Mouse (Mus musculus) liver, embryonic 14.5 days (tissue): ENCODE measurements around the gene Dusp15. TPM values are rescaled to one million over a fixed set of nuclear protein-coding genes. Genes with fewer than 3 reads are reported as not detected.

ENCODE experiments used
- ATAC-seq: fragments of 200-750 bp; cut with Nextera tagmentation; 2 replicates; pipeline ENCODE4 v1.8.0; 2017; ENCODE audit warnings: moderate number of reproducible peaks, mild to moderate bottlenecking, moderate library complexity; ENCODE audit not compliant: insufficient read depth
- DNase-seq, 3 experiments: peaks; one replicate each; pipeline ENCODE4 v3.0.0-alpha.2; 2012 to 2013; ENCODE audit warnings: low read depth in 3 of 3, low spot score in 3 of 3
- H3K27ac ChIP-seq: fragments of 300-500 bp; sonication (generic); 2 replicates; pipeline ENCODE4 v1.5.1; 2014; ENCODE audit warnings: moderate library complexity, mild to moderate bottlenecking, control low read depth, inconsistent platforms
- H3K27me3 ChIP-seq: fragments of 300-500 bp; sonication (generic); 2 replicates; pipeline ENCODE4 v1.6.1; 2014; ENCODE audit warnings: mild to moderate bottlenecking, low read length, moderate library complexity; ENCODE audit not compliant: control insufficient read depth, insufficient read depth
- H3K36me3 ChIP-seq: fragments of 300-500 bp; sonication (generic); replicated peaks from 2 replicates; pipeline ENCODE4 v1.6.1; 2014; ENCODE audit warnings: low read depth; ENCODE audit not compliant: control insufficient read depth, insufficient read depth
- H3K4me1 ChIP-seq, 2 experiments: fragments of 200-500 bp in 1 of 2; fragments of 300-500 bp in 1 of 2; sonication (generic) in 1 of 2; replicated peaks; 2 replicates each; pipeline ENCODE4 v1.6.1; 2012 to 2014; ENCODE audit warnings: antibody characterized with exemption in 1 of 2, inconsistent platforms in 1 of 2, low read length in 1 of 2; ENCODE audit not compliant: control insufficient read depth in 2 of 2, insufficient read depth in 2 of 2
- H3K4me2 ChIP-seq: fragments of 300-500 bp; sonication (generic); 2 replicates; pipeline ENCODE4 v1.6.1; 2014; ENCODE audit warnings: low read depth, mild to moderate bottlenecking, control low read depth, moderate library complexity
- H3K4me3 ChIP-seq, 2 experiments: fragments of 200-500 bp in 1 of 2; fragments of 300-500 bp in 1 of 2; sonication (generic) in 1 of 2; 2 replicates each; pipeline ENCODE4 v1.5.1; 2012 to 2014; ENCODE audit warnings: low read depth in 2 of 2, low read length in 2 of 2, mild to moderate bottlenecking in 2 of 2, control low read depth in 1 of 2, inconsistent platforms in 1 of 2, moderate library complexity in 1 of 2; ENCODE audit not compliant: insufficient read depth in 1 of 2
- H3K9ac ChIP-seq: fragments of 300-500 bp; sonication (generic); replicated peaks from 2 replicates; pipeline ENCODE4 v1.6.1; 2014; ENCODE audit warnings: mild to moderate bottlenecking, control low read depth, moderate library complexity
- H3K9me3 ChIP-seq: fragments of 300-500 bp; sonication (generic); 2 replicates; pipeline ENCODE4 v1.6.1; 2016; ENCODE audit warnings: low read length, mixed read lengths; ENCODE audit not compliant: control insufficient read depth
- CTCF ChIP-seq: IDR thresholded peaks from 2 replicates; pipeline ENCODE4 v1.5.1; 2016; ENCODE audit warnings: antibody characterized with exemption, low read depth, control low read depth
- EP300 ChIP-seq: IDR thresholded peaks from 2 replicates; pipeline ENCODE4 v1.6.1; 2016; ENCODE audit warnings: antibody characterized with exemption, low read depth
- WGBS: fragments of 180-500 bp; shearing (Covaris S2); extraction: QIAGEN DNeasy Blood & Tissue Kit; methylation state at CpG from one replicate; pipeline ENCODE4 v1.1.7; 2014; ENCODE audit not compliant: insufficient replicate concordance; 5-methylcytosine and 5-hydroxymethylcytosine counted together
- polyA plus RNA-seq, 2 experiments: library from polyadenylated mRNA; depleted of rRNA in 1 of 2; stranded (reverse) in 1 of 2; unstranded in 1 of 2; fragments of >200 nt; fragmentation: Nextera tagmentation in 1 of 2; extraction: Ambion mirVana in 1 of 2; gene quantifications; 2 replicates each; pipeline versions ENCODE4 v1.2.1 to v1.2.3; 2012 to 2014

Dusp15 gene
- polyA plus RNA-seq, 2 experiments: 0.02 TPM; not detected in 1

- no peaks in the 10 kb centered on the region for H3K9me3 ChIP-seq
- ATAC-seq: no peak
- no peak for DNase-seq
- peaks cover 7% of the 10 kb centered on the region for H3K27me3 ChIP-seq
- no peak overlapping the region for H3K4me3 ChIP-seq
- H3K36me3 ChIP-seq: no peaks in the 10 kb centered on the region
- TF ChIP-seq CTCF: no peak
- no peak for TF ChIP-seq EP300
- H3K4me1 ChIP-seq: no peaks in the 10 kb centered on the region
- H3K27ac ChIP-seq: no peak overlapping the region
- no peak overlapping the region for H3K9ac ChIP-seq
- 48% methylated on average over 4 of the region's 4 CpGs for WGBS
- H3K4me2 ChIP-seq: no peak overlapping the region
Observed at GRCm38 (mm10) chr2:152965555-152965954, 14.1 kb upstream of the Dusp15 start.

DNA sequence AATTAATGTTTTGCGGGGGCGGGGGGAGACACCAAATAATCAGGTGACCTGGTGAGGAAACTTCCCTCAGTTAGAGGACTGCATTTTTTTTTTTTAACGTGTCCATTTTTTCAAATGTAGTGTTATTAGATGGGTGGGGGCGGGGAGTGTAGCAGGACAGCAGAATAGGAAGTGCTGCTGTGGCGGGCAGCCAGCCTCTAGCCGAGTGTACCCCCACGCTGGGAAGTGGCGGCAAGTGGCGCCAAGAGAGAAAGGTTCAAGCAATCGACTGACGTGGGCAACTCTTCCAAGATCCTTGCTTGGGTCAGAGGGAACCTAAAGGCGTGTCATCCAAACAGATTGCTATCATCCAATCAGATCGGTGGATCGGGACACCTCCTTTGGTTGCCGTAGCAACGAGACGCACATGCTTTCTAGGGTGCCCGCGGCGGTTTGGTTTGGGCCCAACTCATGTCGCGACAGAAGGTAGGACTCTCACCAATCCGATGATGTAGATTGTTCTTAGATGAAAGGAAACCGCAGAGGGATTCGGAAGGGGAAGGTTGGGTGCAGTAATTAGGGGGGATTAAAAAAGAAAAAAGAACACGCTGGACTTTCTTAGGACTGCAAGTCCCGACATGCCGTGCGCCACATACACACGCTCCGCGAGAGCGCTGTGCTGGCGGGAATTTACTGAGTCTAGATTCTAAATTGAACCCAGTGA is 10.7 kb upstream of the Dusp15 start, which contains the start of gene Ttll9:
Gene Ttll9 (plus strand): TSS at position 395 of the 703 bp plus-strand sequence.
- H3K27ac ChIP-seq: no peak within 1 kb of the TSS
- 3% methylated on average over 34 of the region's 34 CpGs for WGBS
- peak; percentile 63 for ATAC-seq

GRCm38 (mm10) chr2:152958116-152958515 is 6.6 kb upstream of the Dusp15 start:
- WGBS: 46% methylated on average over 3 of the region's 3 CpGs
- H3K4me3 ChIP-seq: no peak overlapping the region
- no peaks in the 10 kb centered on the region for H3K9me3 ChIP-seq
- ATAC-seq: no peak
- no peak overlapping the region for H3K27ac ChIP-seq
- no peak overlapping the region for H3K9ac ChIP-seq
- no peak overlapping the region for H3K4me2 ChIP-seq
- TF ChIP-seq CTCF (no peak), EP300 (no peak)
- DNase-seq: no peak
- no peaks in the 10 kb centered on the region for H3K4me1 ChIP-seq
- H3K36me3 ChIP-seq: no peaks in the 10 kb centered on the region
- peaks cover 15% of the 10 kb centered on the region for H3K27me3 ChIP-seq

More for the DNA sequence above, 10.7 kb upstream of the Dusp15 start, which contains the start of gene Ttll9:
- DNase-seq: peak; percentile 34 to 41 (median 36)
- no peaks in the 10 kb centered on the region for H3K4me1 ChIP-seq
- peak within 1 kb of the TSS; percentile 52 for H3K4me2 ChIP-seq
- peak within 1 kb of the TSS; percentile 39 to 64 for H3K4me3 ChIP-seq
- TF ChIP-seq EP300: no peak
- TF ChIP-seq CTCF: no peak
- no peaks in the 10 kb centered on the region for H3K36me3 ChIP-seq
- H3K9ac ChIP-seq: no peak within 1 kb of the TSS
- H3K27me3 ChIP-seq: peaks cover 7% of the 10 kb centered on the region
- H3K9me3 ChIP-seq: no peaks in the 10 kb centered on the region

GRCm38 (mm10) chr2:152951850-152952720 is 587 bp upstream of the Dusp15 start:
- Histone ChIP-seq H3K9ac (no peak overlapping the region), H3K4me2 (peak overlapping the region; percentile 63), H3K4me3 (peak overlapping the region in 1 of 2 experiments; percentile 47; a peak in 2 of 4 replicates), H3K36me3 (no peaks in the 10 kb centered on the region), H3K27ac (no peak overlapping the region), H3K9me3 (no peaks in the 10 kb centered on the region), H3K4me1 (no peaks in the 10 kb centered on the region), H3K27me3 (peaks cover 33% of the 10 kb centered on the region)
- WGBS: 23% methylated on average over 13 of the region's 13 CpGs
- no peak for DNase-seq
- no peak for TF ChIP-seq EP300
- TF ChIP-seq CTCF: no peak
- no peak for ATAC-seq
